Mouse (Mus musculus): ENCODE data around the gene Optc. TPM values are rescaled to one million over a fixed set of nuclear protein-coding genes. Genes with fewer than 3 reads are reported as not detected.

The Optc gene
- polyA plus RNA-seq, 1 experiment from 2014 or later, result 3.6 TPM

- no peaks in the 10 kb centered on the region for H3K9me3 ChIP-seq
- peaks cover 34% of the 10 kb centered on the region for H3K27me3 ChIP-seq
- peak overlapping the region; percentile 27 for H3K4me3 ChIP-seq
- no peak overlapping the region for H3K27ac ChIP-seq
- ATAC-seq (ENCODE audit: low FRiP score), result no peak
- peaks cover 38% of the 10 kb centered on the region for H3K4me1 ChIP-seq (replicated peaks)
- H3K9ac ChIP-seq, result peak overlapping the region; percentile 36; the same call in 1 of the 2 replicates
- H3K4me2 ChIP-seq, result peak overlapping the region; percentile 52
- no peaks in the 10 kb centered on the region for H3K36me3 ChIP-seq
- WGBS, result 6% methylated on average over 15 of the region's 15 CpGs
Measured at GRCm38 (mm10) chr1:133855274-133856017, 52.4 kb downstream of the Optc start.

GRCm38 (mm10) chr1:133854421-133855273 lies 53.2 kb downstream of the Optc start:
- peak; percentile 63; the same call in 1 of the 2 replicates for ATAC-seq (ENCODE audit: low FRiP score)
- WGBS, result 3% methylated on average over 17 of the region's 17 CpGs
- Histone ChIP-seq H3K4me1 (replicated peaks) (peaks cover 33% of the 10 kb centered on the region), H3K4me2 (peak overlapping the region; percentile 52), H3K4me3 (peak overlapping the region; percentile 27), H3K36me3 (no peaks in the 10 kb centered on the region), H3K27ac (peak overlapping the region; percentile 50), H3K9me3 (no peaks in the 10 kb centered on the region), H3K9ac (peak overlapping the region; percentile 36; the same call in 1 of the 2 replicates), H3K27me3 (peaks cover 34% of the 10 kb centered on the region)

Other genes with a start within 250 kb of the Optc start
- not detected in 2 replicates for gene Zbed6, start 247.1 kb downstream of the Optc start, polyA plus RNA-seq (2015; fragmentation: Nextera tagmentation; extraction: Ambion mirVana)
- gene Gm38394, start 246.7 kb downstream of the Optc start, polyA plus RNA-seq (2015; fragmentation: Nextera tagmentation; extraction: Ambion mirVana), result 3.7 TPM in 2 replicates
- 0.10 and 0.16 TPM in 2 replicates for gene Lax1, start 217.9 kb downstream of the Optc start, polyA plus RNA-seq (2015; fragmentation: Nextera tagmentation; extraction: Ambion mirVana)
- 12.1 and 13.1 TPM in 2 replicates for gene Atp2b4, start 107.0 kb downstream of the Optc start, polyA plus RNA-seq (2015; fragmentation: Nextera tagmentation; extraction: Ambion mirVana)
- gene Prelp, start 13.4 kb upstream of the Optc start, polyA plus RNA-seq (2015; fragmentation: Nextera tagmentation; extraction: Ambion mirVana), result 10.2 and 14.8 TPM in 2 replicates
- gene Fmod, start 129.3 kb upstream of the Optc start, polyA plus RNA-seq (2015; fragmentation: Nextera tagmentation; extraction: Ambion mirVana), result 7.3 and 7.6 TPM in 2 replicates
- 57.4 and 63.4 TPM in 2 replicates for gene Btg2, start 171.1 kb upstream of the Optc start, polyA plus RNA-seq (2015; fragmentation: Nextera tagmentation; extraction: Ambion mirVana)
- gene Chit1, start 203.2 kb upstream of the Optc start, polyA plus RNA-seq (2015; fragmentation: Nextera tagmentation; extraction: Ambion mirVana), result 0.30 and 0.35 TPM in 2 replicates

Data from hindbrain, embryonic 13.5 days (tissue).